Mouse (Mus musculus) right cerebral cortex, postnatal 14 days (tissue): Measurements from ENCODE around the gene Gm6377.

Experiments
- DNase-seq: peaks from one replicate; pipeline ENCODE4 v3.0.0; 2022

Gm6377 gene

DNA sequence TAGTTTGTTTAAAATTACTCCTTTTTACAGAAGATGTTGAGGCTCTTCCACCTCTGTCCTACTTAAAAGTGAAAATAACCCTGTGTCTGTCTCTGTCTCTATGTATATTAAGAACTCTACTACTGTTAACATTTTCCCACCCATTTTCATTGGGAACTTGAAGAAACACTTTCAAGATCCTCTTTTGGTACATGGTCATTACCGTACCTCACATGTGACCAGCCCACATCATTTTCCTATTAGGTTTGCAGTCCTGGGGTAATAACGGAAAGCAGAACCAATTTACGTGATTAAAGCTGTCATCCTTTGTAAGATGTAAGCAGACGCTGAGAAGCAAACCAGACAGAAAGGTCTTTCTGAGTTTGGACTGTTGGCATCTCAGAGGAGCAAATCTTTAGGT lies at the start of gene Gm6377:
Gm6377 (plus strand) TSS at position 289 of the 400 bp plus-strand sequence.
- no peak for DNase-seq

DNA sequence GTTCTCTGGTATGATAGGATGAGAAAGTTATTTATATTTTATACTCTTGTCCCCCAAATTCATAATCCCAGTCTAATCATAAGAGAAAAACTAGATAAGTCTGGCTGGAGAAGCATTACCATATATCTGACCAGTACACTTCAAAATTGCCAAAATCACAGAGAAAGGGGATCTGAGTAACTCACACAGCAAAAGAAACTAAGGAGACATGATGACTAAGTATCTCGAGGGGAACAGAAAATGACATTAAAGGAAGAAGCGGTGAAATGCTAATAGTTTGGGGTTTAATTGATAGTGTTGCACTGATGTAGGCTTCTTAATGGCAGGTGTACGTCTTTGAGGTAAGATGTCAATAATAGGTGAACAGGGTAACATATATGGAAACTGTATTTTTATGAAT lies 49.4 kb upstream of the Gm6377 start:
- no peak for DNase-seq

- no peak for DNase-seq
Observed at GRCm38 (mm10) chrX:109151228-109151627, 45.3 kb upstream of the Gm6377 start.

DNA sequence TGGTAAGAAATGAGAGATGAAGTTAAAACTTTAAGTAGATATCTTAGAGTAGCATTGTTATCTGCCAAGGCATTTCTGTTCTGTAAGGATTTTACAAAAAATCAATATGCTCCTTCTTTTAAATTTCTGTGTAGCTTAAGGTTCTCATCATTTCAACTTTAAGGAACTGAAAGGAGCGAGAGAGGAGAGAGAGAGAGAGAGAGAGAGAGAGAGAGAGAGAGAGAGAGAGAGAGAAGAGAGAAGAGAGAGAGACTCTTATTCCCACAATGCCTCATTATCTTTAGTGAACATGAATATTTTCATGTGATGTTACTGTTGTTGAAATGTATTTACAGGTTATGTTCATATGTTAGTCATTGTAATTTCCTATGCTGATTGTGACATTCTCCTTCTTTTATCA lies 36.2 kb upstream of the Gm6377 start:
- no peak for DNase-seq

DNA sequence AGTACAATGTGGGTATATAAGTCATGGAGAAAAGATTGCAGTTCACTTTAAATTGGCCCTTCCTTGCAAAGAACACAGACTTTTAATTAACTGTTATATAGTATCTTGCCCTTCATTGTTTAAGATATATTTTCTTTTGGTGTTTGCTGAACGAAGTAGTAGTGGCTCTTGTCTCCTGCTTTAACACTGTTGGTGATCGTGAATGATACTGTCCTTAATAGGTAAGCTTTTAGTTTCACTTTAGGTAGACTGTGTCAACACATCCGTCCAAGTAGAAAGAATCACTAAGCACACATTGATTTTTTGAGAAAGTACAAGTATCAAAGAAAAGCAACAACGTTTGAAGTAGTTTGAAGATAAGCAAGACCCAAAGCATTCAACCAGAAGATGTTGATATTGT lies 35.7 kb upstream of the Gm6377 start:
- DNase-seq = no peak

DNA sequence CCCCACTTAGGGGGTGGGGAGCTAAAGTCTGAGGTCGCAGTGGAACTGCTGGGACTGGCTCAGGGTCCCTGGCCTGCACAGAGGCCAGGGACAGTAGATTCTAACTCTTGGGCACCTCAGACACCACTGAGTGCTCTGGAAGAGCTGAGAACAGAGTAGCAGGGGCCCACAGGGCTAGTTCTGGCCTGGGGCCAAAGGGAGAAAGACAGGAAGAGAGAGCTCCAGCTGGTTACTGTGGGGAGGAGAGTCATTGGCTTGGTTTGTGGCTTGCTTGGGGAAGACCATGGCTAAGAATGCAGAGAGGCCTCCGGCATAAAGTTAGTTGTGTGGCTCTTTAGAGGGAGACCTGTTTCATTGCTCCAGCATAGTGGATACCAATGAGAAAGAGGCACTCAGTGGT lies 21.5 kb upstream of the Gm6377 start:
- no peak for DNase-seq

GRCm38 (mm10) chrX:109175470-109175869 lies 21.1 kb upstream of the Gm6377 start:
- no peak for DNase-seq

GRCm38 (mm10) chrX:109184706-109185478 lies 11.7 kb upstream of the Gm6377 start:
- no peak for DNase-seq

- DNase-seq = no peak
Observed at GRCm38 (mm10) chrX:109189607-109190006, 6.9 kb upstream of the Gm6377 start.

GRCm38 (mm10) chrX:109190969-109191368 lies 5.6 kb upstream of the Gm6377 start:
- DNase-seq = no peak

DNA sequence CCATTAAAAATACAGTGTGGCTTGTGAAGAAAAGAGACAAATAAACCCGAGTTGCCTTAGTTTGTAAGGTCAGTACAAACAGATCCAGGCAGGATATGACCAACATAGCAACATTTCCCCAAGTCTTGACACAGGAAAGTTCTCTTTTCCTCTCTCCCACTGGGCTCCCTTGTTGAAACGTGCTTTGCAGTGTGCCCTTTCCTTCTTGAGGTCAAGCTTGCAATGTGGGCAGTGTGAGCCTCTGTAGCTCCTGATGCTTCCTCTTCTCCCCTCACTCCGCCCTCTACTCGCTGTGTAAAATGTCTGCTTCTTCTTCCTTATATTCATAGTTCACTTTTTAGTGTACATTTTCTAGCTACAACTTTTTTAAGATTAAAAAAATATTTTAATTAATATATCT lies 5.1 kb upstream of the Gm6377 start:
- DNase-seq = no peak

DNA sequence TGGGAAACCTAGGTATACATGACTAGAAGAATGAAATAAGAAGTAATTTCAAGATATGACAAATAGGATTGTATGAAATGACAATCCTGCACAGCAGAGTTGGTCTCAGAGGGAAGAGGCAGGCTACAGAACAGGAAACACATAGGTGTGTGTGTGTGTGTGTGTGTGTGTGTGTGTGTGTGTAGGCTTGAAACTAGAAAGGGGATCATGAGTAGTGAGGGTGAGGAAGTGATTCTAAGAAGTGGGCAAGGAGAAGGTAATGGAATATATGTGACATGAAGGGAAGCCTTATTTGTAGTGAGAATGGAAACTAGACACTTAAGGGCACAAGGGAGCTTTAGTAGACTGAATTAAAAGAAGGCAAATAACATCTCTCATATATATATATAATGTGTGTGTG lies 11.3 kb downstream of the Gm6377 start:
- no peak for DNase-seq

DNA sequence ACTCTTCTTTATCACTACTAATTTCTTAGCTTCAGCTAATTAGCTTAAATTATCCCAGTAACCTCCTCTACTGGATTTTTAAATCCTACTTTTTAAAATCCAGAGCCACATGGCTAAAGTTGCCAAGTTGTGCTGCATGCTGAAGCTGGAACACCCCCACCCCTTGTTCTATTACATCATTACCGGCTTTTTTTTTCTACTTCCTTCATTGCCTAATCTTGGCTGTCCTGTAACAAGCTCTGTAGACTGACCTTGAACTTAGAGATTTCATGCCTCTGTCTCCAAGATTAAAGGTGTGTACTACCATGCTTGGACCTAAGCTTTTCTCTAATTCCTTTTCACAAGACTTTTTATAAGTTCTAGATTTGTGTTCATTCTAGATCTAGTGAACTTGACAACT lies 32.2 kb downstream of the Gm6377 start:
- no peak for DNase-seq

DNA sequence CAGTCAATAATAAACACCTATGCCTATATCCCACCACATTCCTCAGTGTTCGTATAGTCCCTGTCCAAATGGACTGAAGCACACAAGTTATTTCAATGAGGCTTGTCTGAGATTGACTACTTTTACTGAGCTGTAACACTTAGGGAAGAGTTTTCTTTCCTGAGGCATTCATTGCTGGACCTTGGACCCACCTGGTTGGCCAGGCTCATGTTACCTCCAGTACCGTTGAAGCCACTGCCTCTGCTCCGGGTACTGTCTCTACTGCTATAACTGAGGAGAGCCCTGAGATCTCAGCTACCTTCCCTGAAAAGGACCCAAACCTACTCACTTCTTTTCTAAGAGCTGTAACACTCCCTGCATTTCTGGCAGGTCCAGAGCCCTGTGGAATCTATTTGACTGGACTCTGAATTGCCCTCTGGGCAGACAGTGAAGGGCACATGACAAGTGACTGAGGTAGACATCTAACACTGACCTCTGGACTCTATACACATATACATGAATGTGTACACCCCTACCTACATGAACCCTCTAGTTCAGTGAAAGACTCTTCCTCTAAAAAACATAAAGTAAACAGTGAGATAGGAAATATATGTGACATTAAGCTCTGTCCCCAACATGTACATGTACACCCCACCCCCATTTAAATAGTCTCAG lies 39.0 kb downstream of the Gm6377 start:
- DNase-seq = no peak

DNA sequence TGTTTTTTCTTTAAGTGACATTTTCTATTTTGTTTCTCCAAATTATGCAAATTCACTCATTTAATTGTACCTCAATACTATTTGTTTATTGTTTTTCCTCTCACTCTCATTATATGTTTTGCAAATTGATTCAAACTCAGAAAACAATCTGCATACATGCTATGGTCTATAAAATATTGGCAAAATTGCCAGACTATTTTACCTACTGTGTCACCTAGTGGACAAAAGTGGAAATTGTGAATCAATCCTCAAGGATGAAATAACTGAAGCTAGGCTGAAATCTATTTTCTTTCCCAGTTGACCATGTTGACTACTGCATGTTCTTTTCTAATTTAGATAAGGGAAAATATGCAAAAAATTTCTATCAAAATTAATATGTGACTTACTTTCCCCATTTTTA lies 41.6 kb downstream of the Gm6377 start:
- no peak for DNase-seq
